Mouse (Mus musculus) cerebellum, adult 11 months (tissue): ENCODE results near the gene Adamts15.

Experiments
- DNase-seq: peaks from one replicate; pipeline ENCODE4 v3.0.0; 2022

Gene Adamts15

GRCm38 (mm10) chr9:30879248-30879946, 42.9 kb downstream of the Adamts15 start:
- no peak for DNase-seq

GRCm38 (mm10) chr9:30876552-30876951, 45.7 kb downstream of the Adamts15 start:
- DNase-seq, result no peak

GRCm38 (mm10) chr9:30855837-30856236, 66.4 kb downstream of the Adamts15 start:
- DNase-seq, result no peak

GRCm38 (mm10) chr9:30851841-30852240, 70.4 kb downstream of the Adamts15 start:
- DNase-seq, result no peak

- no peak for DNase-seq
These were observed 72.3 kb downstream of the Adamts15 start for GRCm38 (mm10) chr9:30849951-30850350.

GRCm38 (mm10) chr9:30849444-30849843, 72.8 kb downstream of the Adamts15 start:
- no peak for DNase-seq
